Mouse (Mus musculus): ENCODE results near the gene Zfp13. TPM values are rescaled to one million over a fixed set of nuclear protein-coding genes. Genes with fewer than 3 reads are reported as not detected.

Zfp13 gene
- total and polyA plus RNA-seq, 2 experiments from 2014 or later = 23.3 to 48.2 TPM

DNA sequence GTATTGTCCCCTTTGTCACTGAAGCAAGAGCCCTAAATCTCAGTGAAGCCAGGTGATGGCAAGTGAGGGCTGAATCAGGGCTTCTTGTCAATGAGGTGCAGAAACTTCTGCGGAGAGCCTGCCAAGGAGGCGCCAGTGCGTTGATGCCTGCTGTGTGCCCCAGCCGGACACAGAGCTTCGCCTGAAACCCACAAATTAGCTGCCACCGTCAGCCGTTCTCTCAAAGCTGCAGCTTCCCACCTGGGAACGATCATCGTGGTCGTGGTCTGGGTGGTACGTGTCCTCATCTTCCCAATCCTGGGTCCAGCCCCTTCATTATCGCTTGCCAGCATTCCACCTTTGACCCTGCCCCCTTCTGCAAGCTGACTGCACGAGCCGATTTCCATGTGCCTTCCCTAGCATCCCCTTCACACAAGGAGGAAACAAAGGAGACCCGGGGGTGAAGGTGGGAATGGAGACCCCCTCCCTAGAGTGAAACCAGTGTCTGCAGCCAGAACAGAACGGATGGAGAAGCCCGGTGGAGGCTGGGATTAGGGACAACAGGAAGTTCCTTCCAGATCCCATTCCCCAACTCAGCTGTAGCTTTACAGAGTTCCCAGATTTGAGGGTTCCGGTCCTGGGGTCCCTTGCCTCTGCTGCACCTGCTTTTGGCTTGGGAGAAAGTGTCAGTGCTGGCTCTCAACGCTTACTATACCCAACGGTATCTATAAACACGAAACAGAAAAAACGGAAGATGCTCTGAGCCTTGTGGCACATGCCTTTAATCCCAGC, 13.4 kb downstream of the Zfp13 start:
- Histone ChIP-seq H3K9me3 (ENCODE audit: low read length) (no peaks in the 10 kb centered on the region), H3K4me3 (ENCODE audit: low read depth, low read length) (peak overlapping the region; percentile 64), H3K27me3 (ENCODE audit: insufficient read depth, low read length) (no peaks in the 10 kb centered on the region), H3K4me2 (ENCODE audit: low read depth, low read length, poor library complexity, severe bottlenecking) (peak overlapping the region; percentile 73), H3K9ac (replicated peaks; ENCODE audit: low read length, poor library complexity, severe bottlenecking) (peak overlapping the region; percentile 61), H3K27ac (ENCODE audit: low read depth, low read length) (peak overlapping the region; percentile 65), H3K4me1 (ENCODE audit: insufficient read depth, low read length) (peaks cover 18% of the 10 kb centered on the region; the same call in 1 of the 2 replicates), H3K36me3 (ENCODE audit: insufficient read depth, low read length) (peaks cover 5% of the 10 kb centered on the region)
- WGBS = 1% methylated on average over 22 of the region's 22 CpGs
- ATAC-seq (ENCODE audit: low FRiP score) (peak; percentile 92), DNase-seq (ENCODE audit: low spot score) (peak; percentile 94)
- TF ChIP-seq CTCF (IDR thresholded peaks at IDR 0.05) = no peak

DNA sequence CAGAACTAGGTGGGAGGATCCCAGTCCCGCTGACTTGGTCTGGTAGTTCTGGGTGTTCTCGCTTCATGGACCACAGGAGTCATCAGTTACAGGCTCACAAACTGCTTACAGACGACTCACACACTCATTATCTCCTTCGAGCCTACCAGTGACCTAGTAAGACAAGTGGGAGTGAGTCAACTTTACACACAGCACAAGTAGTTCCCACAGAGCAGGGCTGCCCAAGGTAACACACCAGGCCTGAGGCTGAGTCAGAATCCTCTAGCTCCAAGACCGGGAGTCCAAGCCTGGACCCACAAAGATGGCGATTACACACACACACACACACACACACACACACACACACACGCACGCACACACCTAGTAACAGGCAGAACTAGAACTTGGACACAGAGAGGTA, 14.5 kb downstream of the Zfp13 start:
- H3K36me3 ChIP-seq (ENCODE audit: insufficient read depth, low read length) = peaks cover 15% of the 10 kb centered on the region
- ATAC-seq (ENCODE audit: low FRiP score) (no peak), DNase-seq (ENCODE audit: low spot score) (no peak)
- peak overlapping the region; percentile 61; the same call in 1 of the 2 replicates for H3K9ac ChIP-seq (replicated peaks; ENCODE audit: low read length, poor library complexity, severe bottlenecking)
- no peak for TF ChIP-seq CTCF (IDR thresholded peaks at IDR 0.05)
- H3K27me3 ChIP-seq (ENCODE audit: insufficient read depth, low read length) = no peaks in the 10 kb centered on the region
- H3K4me3 ChIP-seq (ENCODE audit: low read depth, low read length) = peak overlapping the region; percentile 64
- no peaks in the 10 kb centered on the region for H3K9me3 ChIP-seq (ENCODE audit: low read length)
- 89% methylated on average over 8 of the region's 8 CpGs for WGBS
- H3K27ac ChIP-seq (ENCODE audit: low read depth, low read length) = no peak overlapping the region
- H3K4me1 ChIP-seq (ENCODE audit: insufficient read depth, low read length) = peaks cover 18% of the 10 kb centered on the region; the same call in 1 of the 2 replicates
- H3K4me2 ChIP-seq (ENCODE audit: low read depth, low read length, poor library complexity, severe bottlenecking) = peak overlapping the region; percentile 73

DNA sequence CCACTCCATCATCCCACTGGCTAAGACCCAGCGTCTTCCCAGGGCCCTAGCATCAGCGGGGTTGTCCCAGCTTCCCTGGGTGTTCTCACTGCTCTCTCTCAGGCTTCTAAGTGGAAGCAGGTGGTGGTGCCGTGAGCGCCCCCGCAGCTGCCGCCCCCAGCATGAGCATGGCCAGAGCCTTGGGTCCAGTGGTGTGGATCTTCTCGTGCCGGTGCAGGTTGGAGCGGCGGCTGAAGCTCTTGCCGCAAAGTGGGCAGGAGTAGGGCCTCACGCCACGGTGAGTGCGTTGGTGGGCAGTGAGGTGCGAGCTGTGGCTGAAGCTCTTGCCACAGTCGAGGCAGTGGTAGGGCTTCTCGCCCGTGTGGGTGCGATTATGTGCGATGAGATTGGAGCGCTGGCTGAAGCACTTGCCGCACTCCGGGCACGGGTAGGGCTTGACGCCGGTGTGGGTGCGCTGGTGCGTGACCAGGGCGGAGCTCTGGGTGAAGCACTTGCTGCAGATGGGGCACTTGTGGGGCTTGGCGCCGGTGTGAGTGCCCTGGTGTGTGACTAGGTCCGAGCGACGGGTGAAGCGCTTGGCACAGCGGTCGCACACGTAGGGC, 23.2 kb downstream of the Zfp13 start:
- 0 out of 2 replicates have a peak, but pooled peaks cover 4% of the 10 kb centered on the region for H3K9me3 ChIP-seq (ENCODE audit: low read length)
- ATAC-seq (ENCODE audit: low FRiP score) = no peak
- H3K27ac ChIP-seq (ENCODE audit: low read depth, low read length) = no peak overlapping the region
- H3K4me2 ChIP-seq (ENCODE audit: low read depth, low read length, poor library complexity, severe bottlenecking) = no peak overlapping the region
- no peaks in the 10 kb centered on the region for H3K27me3 ChIP-seq (ENCODE audit: insufficient read depth, low read length)
- no peaks in the 10 kb centered on the region for H3K4me1 ChIP-seq (ENCODE audit: insufficient read depth, low read length)
- no peak for TF ChIP-seq CTCF (IDR thresholded peaks at IDR 0.05)
- no peak overlapping the region for H3K9ac ChIP-seq (replicated peaks; ENCODE audit: low read length, poor library complexity, severe bottlenecking)
- DNase-seq (ENCODE audit: low spot score) = no peak
- 95% methylated on average over 38 of the region's 38 CpGs for WGBS
- H3K36me3 ChIP-seq (ENCODE audit: insufficient read depth, low read length) = peaks cover 58% of the 10 kb centered on the region
- no peak overlapping the region for H3K4me3 ChIP-seq (ENCODE audit: low read depth, low read length)

DNA sequence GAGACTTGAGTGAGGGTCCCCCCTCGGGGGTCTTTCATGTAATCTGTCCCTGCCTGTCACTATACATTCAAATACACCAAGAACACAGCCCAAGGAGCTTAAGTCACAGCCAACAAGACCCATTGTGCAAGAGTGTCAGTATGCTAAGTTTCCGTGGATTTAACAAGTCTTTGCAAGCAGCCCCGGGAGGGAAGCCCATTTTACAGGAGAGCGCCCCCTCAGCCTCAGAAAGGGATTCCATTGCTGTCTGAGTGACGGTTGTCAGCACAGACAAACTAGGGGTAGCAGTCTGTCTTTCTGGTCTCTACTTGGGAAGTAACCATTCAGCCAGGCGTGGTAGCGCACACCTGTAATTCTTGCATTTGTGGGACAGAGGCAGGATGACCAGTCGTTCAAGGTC, 25.2 kb downstream of the Zfp13 start:
- Histone ChIP-seq H3K4me2 (ENCODE audit: low read depth, low read length, poor library complexity, severe bottlenecking) (no peak overlapping the region), H3K9ac (replicated peaks; ENCODE audit: low read length, poor library complexity, severe bottlenecking) (no peak overlapping the region), H3K27me3 (ENCODE audit: insufficient read depth, low read length) (no peaks in the 10 kb centered on the region), H3K27ac (ENCODE audit: low read depth, low read length) (no peak overlapping the region), H3K4me3 (ENCODE audit: low read depth, low read length) (no peak overlapping the region), H3K36me3 (ENCODE audit: insufficient read depth, low read length) (peaks cover 40% of the 10 kb centered on the region), H3K4me1 (ENCODE audit: insufficient read depth, low read length) (no peaks in the 10 kb centered on the region), H3K9me3 (ENCODE audit: low read length) (0 out of 2 replicates have a peak, but pooled peaks cover 4% of the 10 kb centered on the region)
- DNase-seq (ENCODE audit: low spot score) (no peak), ATAC-seq (ENCODE audit: low FRiP score) (no peak)
- no peak for TF ChIP-seq CTCF (IDR thresholded peaks at IDR 0.05)
- 91% methylated on average over 8 of the region's 8 CpGs for WGBS

DNA sequence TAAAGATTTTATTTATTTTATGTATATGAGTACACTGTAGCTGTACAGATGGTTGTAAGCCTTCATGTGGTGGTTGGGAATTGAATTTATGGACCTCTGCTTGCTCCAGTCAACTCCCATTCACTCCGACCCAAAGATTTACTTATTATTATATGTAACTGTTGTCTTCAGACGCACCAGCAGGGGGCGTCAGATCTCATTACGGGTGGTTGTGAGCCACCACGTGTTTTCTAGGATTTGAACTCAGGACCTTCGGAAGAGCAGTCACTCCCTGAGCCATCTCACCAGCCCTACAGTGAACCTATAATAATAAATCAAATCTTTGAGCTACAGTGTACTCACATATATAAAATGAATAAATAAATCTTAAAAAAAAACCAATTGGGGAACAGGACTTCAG, 27.2 kb downstream of the Zfp13 start:
- no peak for DNase-seq (ENCODE audit: low spot score)
- H3K4me2 ChIP-seq (ENCODE audit: low read depth, low read length, poor library complexity, severe bottlenecking) = no peak overlapping the region
- peaks cover 28% of the 10 kb centered on the region for H3K36me3 ChIP-seq (ENCODE audit: insufficient read depth, low read length)
- no peaks in the 10 kb centered on the region for H3K27me3 ChIP-seq (ENCODE audit: insufficient read depth, low read length)
- no peak overlapping the region for H3K9ac ChIP-seq (replicated peaks; ENCODE audit: low read length, poor library complexity, severe bottlenecking)
- H3K4me3 ChIP-seq (ENCODE audit: low read depth, low read length) = no peak overlapping the region
- ATAC-seq (ENCODE audit: low FRiP score) = no peak
- WGBS = 85% methylated on average over 6 of the region's 6 CpGs
- no peak overlapping the region for H3K27ac ChIP-seq (ENCODE audit: low read depth, low read length)
- H3K9me3 ChIP-seq (ENCODE audit: low read length) = 0 out of 2 replicates have a peak, but pooled peaks cover 4% of the 10 kb centered on the region
- TF ChIP-seq CTCF (IDR thresholded peaks at IDR 0.05) = peak; percentile 52
- no peaks in the 10 kb centered on the region for H3K4me1 ChIP-seq (ENCODE audit: insufficient read depth, low read length)

DNA sequence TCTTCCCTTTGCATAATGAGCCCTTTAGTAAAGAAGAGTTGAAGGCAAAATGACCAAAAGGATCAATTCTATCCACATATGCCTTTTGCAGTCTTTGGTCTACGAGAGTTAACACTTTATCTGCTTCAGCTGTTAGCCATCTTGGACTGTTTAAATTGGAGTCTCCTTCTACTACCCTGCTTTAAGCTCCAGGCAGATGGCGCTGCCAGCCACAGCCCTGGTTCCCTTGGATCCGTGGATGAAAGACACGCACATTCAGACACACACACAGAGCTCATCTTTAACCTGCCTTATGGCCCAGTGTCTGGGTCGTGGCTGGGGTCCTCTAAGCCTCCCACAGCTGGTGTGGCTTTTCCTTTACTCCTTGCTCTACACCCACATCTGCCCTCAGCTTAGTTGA, 28.2 kb downstream of the Zfp13 start:
- DNase-seq (ENCODE audit: low spot score) = peak; percentile 33
- no peaks in the 10 kb centered on the region for H3K4me1 ChIP-seq (ENCODE audit: insufficient read depth, low read length)
- H3K9me3 ChIP-seq (ENCODE audit: low read length) = no peaks in the 10 kb centered on the region
- H3K36me3 ChIP-seq (ENCODE audit: insufficient read depth, low read length) = peaks cover 19% of the 10 kb centered on the region
- no peak overlapping the region for H3K4me3 ChIP-seq (ENCODE audit: low read depth, low read length)
- H3K27ac ChIP-seq (ENCODE audit: low read depth, low read length) = no peak overlapping the region
- no peak overlapping the region for H3K4me2 ChIP-seq (ENCODE audit: low read depth, low read length, poor library complexity, severe bottlenecking)
- no peaks in the 10 kb centered on the region for H3K27me3 ChIP-seq (ENCODE audit: insufficient read depth, low read length)
- no peak overlapping the region for H3K9ac ChIP-seq (replicated peaks; ENCODE audit: low read length, poor library complexity, severe bottlenecking)
- 20% methylated on average over 5 of the region's 5 CpGs for WGBS
- peak; percentile 60 for TF ChIP-seq CTCF (IDR thresholded peaks at IDR 0.05)
- no peak for ATAC-seq (ENCODE audit: low FRiP score)
